Mouse (Mus musculus): ENCODE measurements around the gene Cd4. TPM values are rescaled to one million over a fixed set of nuclear protein-coding genes. Genes with fewer than 3 reads are reported as not detected.
A peak's percentile ranks its signal among the peaks of the same experiment; 100 is the strongest.

Cd4 gene
- polyA plus RNA-seq, 1 experiment from 2014 or later: not detected

DNA sequence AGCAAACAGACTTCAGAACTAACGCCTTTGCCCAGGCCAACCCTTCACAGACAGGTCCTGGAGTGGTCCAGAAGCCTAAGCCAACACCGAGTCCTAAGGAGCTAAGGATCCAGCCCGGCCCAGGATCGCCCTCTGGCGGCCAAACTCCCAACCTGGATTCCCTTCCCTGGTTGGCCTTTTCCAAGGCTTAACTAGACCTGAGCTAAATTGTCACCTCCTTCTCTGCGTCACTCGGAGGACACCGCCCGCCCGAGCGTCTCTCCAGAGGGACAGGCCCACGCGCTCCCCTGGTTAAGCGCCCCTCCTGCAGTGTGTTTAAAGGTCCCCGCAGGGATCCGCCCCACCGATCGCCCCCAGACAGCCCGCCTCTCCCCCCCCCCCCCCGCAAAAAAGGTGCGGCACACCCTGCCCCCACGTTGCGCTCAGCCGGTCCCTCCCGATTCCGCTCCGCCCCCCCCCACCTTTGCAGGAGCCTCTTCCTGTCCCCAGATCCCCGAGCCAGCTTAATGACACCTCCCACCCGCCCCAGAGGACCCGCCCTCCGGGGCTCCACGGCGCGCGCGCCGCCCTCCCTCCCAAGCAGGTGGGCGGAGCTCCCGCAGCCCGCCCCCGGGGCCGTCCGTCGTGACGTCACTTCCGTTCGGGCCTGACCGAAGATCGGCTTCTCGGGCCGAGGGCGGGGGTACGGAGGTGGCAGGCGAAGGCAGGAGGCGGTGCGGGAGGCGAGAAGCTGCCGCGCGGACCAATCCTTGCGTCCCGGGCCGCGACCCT is 42.9 kb upstream of the Cd4 start, which contains the start of gene Mlf2:
Mlf2 (plus strand) TSS at position 633 of the 771 bp plus-strand sequence.
- Histone ChIP-seq H3K4me3 (ENCODE audit: low read depth, low read length) (peak within 1 kb of the TSS; percentile 89), H3K27ac (ENCODE audit: low read depth) (peak within 1 kb of the TSS; percentile 95), H3K4me2 (peak within 1 kb of the TSS; percentile 91), H3K9me3 (ENCODE audit: low read depth, low read length) (no peaks in the 10 kb centered on the region), H3K9ac (peak within 1 kb of the TSS; percentile 89), H3K4me1 (ENCODE audit: insufficient read depth) (peaks cover 15% of the 10 kb centered on the region), H3K27me3 (ENCODE audit: insufficient read depth, low read length) (no peaks in the 10 kb centered on the region), H3K36me3 (ENCODE audit: insufficient read depth) (peaks cover 34% of the 10 kb centered on the region)
- ATAC-seq (ENCODE audit: insufficient read depth): peak; percentile 95
- peak; percentile 98 for TF ChIP-seq CTCF (IDR thresholded peaks at IDR 0.05; ENCODE audit: low read depth)
- WGBS: under 1% methylated on average over 59 of the region's 64 CpGs
- DNase-seq: peak; percentile 100

DNA sequence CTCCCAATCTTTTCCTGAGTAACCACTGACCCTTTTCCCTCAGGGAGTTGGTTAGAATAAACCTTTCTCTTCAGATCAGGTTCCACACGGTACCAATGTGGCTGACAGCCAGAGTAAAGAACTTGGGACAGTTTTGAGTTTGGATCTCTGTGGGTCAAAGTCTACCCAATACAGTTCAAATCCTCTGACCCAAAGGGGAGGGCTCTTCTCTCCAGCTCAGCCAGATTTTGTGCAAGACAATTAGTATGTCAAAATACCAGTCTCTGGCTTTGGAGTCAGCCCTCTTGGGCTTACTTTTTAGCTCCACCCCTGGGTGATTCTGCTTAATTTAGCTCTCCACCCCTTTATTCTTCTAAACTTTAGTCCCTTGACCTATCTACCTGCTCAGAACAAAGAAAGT is 42.2 kb upstream of the Cd4 start:
- Histone ChIP-seq H3K27ac (ENCODE audit: low read depth) (peak overlapping the region; percentile 95), H3K9me3 (ENCODE audit: low read depth, low read length) (no peaks in the 10 kb centered on the region), H3K4me2 (peak overlapping the region; percentile 91), H3K27me3 (ENCODE audit: insufficient read depth, low read length) (no peaks in the 10 kb centered on the region), H3K4me1 (ENCODE audit: insufficient read depth) (peaks cover 20% of the 10 kb centered on the region), H3K4me3 (ENCODE audit: low read depth, low read length) (peak overlapping the region; percentile 89), H3K9ac (peak overlapping the region; percentile 49; the same call in 1 of the 2 replicates), H3K36me3 (ENCODE audit: insufficient read depth) (peaks cover 27% of the 10 kb centered on the region)
- no peak for TF ChIP-seq CTCF (IDR thresholded peaks at IDR 0.05; ENCODE audit: low read depth)
- WGBS: 16% methylated on average over 1 of the region's 1 CpGs
- DNase-seq (peak; percentile 41), ATAC-seq (ENCODE audit: insufficient read depth) (no peak)

DNA sequence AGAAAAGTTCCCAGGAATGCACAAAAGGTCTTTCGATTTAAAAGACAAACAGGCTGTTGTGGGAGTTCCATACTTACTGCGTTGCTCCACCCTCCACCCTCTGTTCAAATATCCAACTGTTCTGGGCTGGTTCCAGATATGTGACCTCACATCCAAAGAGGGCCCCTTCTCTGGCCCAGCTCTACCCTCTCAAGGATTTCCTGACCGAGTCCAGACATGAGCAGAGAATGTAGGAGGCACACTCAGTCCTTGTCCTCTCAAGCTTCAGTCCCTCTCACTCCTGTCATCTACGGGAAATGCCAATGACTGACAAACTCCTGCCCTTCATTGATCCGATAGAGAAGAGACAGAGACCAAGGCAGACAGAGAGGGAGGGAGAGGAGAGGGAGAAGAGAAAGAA is 37.9 kb upstream of the Cd4 start:
- TF ChIP-seq CTCF (IDR thresholded peaks at IDR 0.05; ENCODE audit: low read depth): 0 out of 2 replicates have a peak, but pooled peaks have one; percentile 7
- Histone ChIP-seq H3K27ac (ENCODE audit: low read depth) (peak overlapping the region; percentile 93), H3K9ac (peak overlapping the region; percentile 20), H3K9me3 (ENCODE audit: low read depth, low read length) (no peaks in the 10 kb centered on the region), H3K27me3 (ENCODE audit: insufficient read depth, low read length) (no peaks in the 10 kb centered on the region), H3K4me3 (ENCODE audit: low read depth, low read length) (0 out of 2 replicates have a peak overlapping the region, but pooled peaks have one; percentile 10), H3K4me2 (peak overlapping the region; percentile 53), H3K4me1 (ENCODE audit: insufficient read depth) (peaks cover 25% of the 10 kb centered on the region), H3K36me3 (ENCODE audit: insufficient read depth) (no peaks in the 10 kb centered on the region)
- 15% methylated on average over 5 of the region's 5 CpGs for WGBS
- DNase-seq (peak; percentile 94), ATAC-seq (ENCODE audit: insufficient read depth) (peak; percentile 58)

DNA sequence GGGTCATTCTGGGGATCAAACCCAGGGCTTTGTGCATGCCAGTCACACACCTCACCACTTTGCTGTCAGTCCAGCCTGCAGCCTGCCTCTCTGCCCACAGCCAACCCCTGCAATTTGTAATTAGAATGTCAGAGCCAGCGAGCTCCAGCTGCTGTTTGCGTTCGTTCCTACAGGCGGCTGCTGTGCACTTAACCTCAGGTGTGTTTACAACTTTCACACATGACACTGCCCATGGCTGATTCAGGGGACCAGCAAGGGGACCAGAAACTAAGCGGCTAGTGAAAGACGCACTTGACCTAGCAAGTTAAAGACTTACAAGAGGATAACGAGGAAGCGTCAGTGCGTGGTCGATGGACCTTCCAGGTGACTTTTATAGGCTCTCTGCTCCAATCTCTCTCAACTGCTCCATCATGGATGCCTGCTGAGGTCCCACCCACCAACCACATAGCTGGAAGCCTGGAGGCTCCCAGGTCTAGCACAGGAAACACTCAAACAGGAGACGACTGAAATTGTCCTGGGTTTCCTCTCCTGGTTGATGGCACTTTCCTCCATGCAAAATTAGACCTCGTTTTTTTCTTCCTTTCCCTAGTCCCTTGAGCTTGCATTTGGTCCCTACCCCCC is 37.3 kb upstream of the Cd4 start:
- DNase-seq: peak; percentile 44
- Histone ChIP-seq H3K36me3 (ENCODE audit: insufficient read depth) (no peaks in the 10 kb centered on the region), H3K4me3 (ENCODE audit: low read depth, low read length) (peak overlapping the region; percentile 12; the same call in 1 of the 2 replicates), H3K9ac (peak overlapping the region; percentile 1), H3K9me3 (ENCODE audit: low read depth, low read length) (no peaks in the 10 kb centered on the region), H3K4me2 (peak overlapping the region; percentile 53), H3K27me3 (ENCODE audit: insufficient read depth, low read length) (no peaks in the 10 kb centered on the region), H3K27ac (ENCODE audit: low read depth) (peak overlapping the region; percentile 93), H3K4me1 (ENCODE audit: insufficient read depth) (peaks cover 31% of the 10 kb centered on the region)
- peak; percentile 28; the same call in 1 of the 2 replicates for TF ChIP-seq CTCF (IDR thresholded peaks at IDR 0.05; ENCODE audit: low read depth)
- peak; percentile 27; the same call in 1 of the 2 replicates for ATAC-seq (ENCODE audit: insufficient read depth)
- WGBS: 18% methylated on average over 12 of the region's 12 CpGs

- Histone ChIP-seq H3K4me3 (ENCODE audit: low read depth, low read length) (no peak overlapping the region), H3K27me3 (ENCODE audit: insufficient read depth, low read length) (no peaks in the 10 kb centered on the region), H3K4me1 (ENCODE audit: insufficient read depth) (peaks cover 33% of the 10 kb centered on the region), H3K9ac (no peak overlapping the region), H3K27ac (ENCODE audit: low read depth) (peak overlapping the region; percentile 100), H3K36me3 (ENCODE audit: insufficient read depth) (no peaks in the 10 kb centered on the region), H3K9me3 (ENCODE audit: low read depth, low read length) (no peaks in the 10 kb centered on the region), H3K4me2 (no peak overlapping the region)
- DNase-seq: no peak
- WGBS: 50% methylated on average over 4 of the region's 4 CpGs
- TF ChIP-seq CTCF (IDR thresholded peaks at IDR 0.05; ENCODE audit: low read depth): no peak
- ATAC-seq (ENCODE audit: insufficient read depth): no peak
Observed at GRCm38 (mm10) chr6:124921539-124921938, 33.5 kb upstream of the Cd4 start.

DNA sequence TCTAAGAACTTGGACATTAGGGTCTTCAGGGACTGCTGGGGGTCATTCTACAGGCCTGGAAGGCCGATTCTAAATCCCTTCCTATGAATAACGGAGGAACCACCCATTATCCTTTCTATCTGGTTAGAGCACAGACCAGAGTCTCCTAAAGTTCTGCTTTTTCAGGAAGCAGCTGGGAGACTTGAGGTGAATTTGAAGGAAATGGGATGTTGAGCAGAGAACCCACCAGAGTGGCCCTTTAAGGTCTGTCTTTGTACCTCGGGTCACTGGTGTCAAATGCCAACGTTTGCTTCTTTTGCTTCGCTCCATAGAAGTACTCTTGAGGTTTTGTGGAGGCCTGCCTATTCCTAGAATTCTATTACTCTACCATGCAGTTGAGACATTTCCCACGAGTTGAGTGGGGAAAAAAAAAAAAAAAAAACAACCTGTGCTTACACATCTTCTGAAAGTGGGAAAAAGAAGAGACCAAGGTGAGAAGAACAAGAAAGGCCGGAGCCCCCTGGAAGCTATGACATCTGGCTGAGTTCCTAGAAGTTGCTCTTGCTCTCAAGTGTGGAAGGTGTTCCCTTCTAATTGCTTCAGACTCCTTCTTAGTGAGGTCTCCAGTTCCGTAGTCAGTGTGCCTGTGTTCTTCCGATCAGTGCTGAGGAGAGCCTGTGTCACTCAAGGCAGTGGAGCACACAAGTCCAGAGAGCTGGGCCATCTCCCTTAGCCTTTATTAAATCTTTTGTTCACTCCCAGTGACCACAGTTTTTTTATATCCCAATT is 32.5 kb upstream of the Cd4 start:
- DNase-seq (peak; percentile 43), ATAC-seq (ENCODE audit: insufficient read depth) (no peak)
- H3K27ac ChIP-seq (ENCODE audit: low read depth): peak overlapping the region; percentile 100
- peak overlapping the region; percentile 100 for H3K4me2 ChIP-seq
- H3K4me3 ChIP-seq (ENCODE audit: low read depth, low read length): peak overlapping the region; percentile 23
- no peaks in the 10 kb centered on the region for H3K36me3 ChIP-seq (ENCODE audit: insufficient read depth)
- H3K9ac ChIP-seq: peak overlapping the region; percentile 23; the same call in 1 of the 2 replicates
- no peak for TF ChIP-seq CTCF (IDR thresholded peaks at IDR 0.05; ENCODE audit: low read depth)
- peaks cover 31% of the 10 kb centered on the region for H3K4me1 ChIP-seq (ENCODE audit: insufficient read depth)
- no peaks in the 10 kb centered on the region for H3K27me3 ChIP-seq (ENCODE audit: insufficient read depth, low read length)
- H3K9me3 ChIP-seq (ENCODE audit: low read depth, low read length): no peaks in the 10 kb centered on the region
- 19% methylated on average over 9 of the region's 9 CpGs for WGBS

Measured in lung, embryonic 14.5 days (tissue).